Mouse (Mus musculus): ENCODE measurements around the gene Clec2l.
A peak's percentile ranks its signal among the peaks of the same experiment; 100 is the strongest.

Clec2l gene

DNA sequence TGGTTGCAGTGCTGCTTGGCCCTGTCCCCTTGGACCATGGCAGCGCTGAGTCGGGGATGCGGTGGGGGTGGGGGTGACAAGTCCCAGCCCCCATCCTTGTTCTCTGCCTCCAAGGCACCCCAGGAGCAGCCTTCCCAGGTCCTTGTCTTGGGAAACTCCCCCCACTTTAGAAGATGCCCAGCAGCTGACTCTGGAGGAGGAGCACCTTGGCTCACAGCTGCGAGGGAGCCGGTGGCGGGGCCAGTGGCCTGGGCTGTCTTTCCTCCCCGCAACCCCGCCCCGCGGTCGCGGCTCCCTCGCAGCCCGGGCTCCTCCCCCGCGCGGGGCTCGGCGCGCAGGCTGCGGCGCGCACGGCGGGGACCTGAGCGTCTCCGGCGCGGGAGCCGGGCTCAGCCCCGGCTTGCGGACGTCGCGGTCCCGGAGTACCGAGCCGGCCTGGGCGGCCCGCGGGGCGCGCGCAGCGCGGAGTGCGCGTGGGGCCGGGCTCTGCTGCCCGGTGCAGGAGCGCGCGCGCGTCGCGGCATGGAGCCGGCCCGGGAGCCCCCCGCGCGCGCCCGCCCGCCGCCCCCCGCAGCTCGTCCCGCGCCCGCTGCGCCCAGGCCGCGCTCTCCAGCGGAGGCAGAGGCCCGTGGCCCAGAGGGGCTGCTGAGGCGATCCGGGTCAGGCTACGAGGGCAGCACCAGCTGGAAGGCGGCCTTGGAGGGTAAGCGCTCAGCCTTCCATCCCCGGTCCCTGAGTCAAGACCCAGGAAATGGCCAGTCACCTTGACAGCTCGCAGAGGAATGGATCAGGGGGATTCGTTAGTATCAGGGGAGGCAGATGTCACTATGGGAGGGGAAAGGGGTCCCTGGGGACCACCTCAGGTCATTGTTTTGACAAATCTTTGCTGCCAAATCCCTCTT, at the start of gene Clec2l:
TSS of gene Clec2l (plus strand) at position 356 of the 902 bp plus-strand sequence.
- DNase-seq (ENCODE audit: low read depth in 1 of 2, low spot score in 2 of 2), result no peak

- no peak for DNase-seq (ENCODE audit: low read depth in 1 of 2, low spot score in 2 of 2)
These were observed 40.5 kb upstream of the Clec2l start for GRCm38 (mm10) chr6:38622406-38622805.

DNA sequence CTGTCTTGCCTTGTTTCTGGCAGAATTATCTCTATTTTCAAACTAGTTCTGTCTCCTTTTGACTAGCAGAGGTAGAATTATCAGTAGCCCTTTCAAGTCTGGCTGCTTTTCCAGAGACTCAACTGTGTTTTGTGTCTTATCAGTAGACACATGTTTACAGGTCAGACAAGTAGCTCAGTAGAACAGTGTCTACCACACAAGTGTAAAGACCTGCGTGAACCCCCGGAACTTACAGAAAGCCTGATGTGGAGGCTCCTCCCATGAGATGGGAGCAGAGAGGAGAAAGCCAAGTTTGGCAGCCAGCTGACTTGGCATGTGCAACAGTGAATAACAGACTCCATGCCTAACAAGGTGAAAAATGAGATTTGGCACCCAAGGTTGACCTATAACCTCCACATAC, 39.4 kb upstream of the Clec2l start:
- DNase-seq (ENCODE audit: low read depth in 1 of 2, low spot score in 2 of 2), result no peak

- no peak for DNase-seq (ENCODE audit: low read depth in 1 of 2, low spot score in 2 of 2)
These were observed 38.4 kb upstream of the Clec2l start for GRCm38 (mm10) chr6:38624439-38624838.

GRCm38 (mm10) chr6:38626086-38626485, 36.8 kb upstream of the Clec2l start:
- no peak for DNase-seq (ENCODE audit: low read depth in 1 of 2, low spot score in 2 of 2)

DNA sequence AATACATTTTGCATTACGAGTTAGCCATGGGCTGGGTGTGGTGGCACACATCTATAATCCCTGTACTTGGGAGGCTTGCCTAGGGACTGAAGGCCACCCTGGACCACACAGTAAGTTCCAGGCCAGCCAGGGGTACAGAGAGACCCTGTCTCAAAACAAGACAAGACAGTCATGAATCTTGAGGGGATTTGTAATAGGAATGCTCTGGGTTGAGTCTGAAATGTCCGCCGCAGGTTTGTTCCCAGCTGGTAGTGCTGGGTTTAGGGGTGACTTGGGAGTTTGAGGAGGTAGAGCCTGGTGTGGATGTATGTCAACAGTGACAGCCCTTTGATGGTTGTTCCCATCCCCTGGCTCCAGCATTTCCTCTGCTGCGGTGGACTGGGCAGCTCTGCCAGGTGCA, 35.8 kb upstream of the Clec2l start:
- DNase-seq (ENCODE audit: low read depth in 1 of 2, low spot score in 2 of 2), result no peak

DNA sequence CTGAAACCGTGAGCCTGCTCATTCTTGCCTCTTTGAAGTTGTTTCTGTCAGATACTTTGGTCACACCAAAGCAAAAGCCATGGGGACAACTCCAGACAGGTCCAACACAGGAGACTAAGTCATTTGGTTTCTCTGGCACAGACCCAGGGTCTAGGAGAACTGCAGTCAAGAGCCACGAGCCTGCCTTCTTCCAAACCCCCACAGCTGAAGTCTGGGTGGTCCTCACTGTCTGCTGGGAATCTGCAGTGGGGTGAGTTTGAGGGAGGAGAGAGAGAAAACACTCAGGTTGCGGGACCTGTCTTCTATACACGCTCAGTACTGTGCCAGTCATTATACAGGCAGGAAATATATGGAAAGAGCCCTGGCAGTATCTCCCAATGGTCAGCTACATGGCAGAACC, 35.4 kb upstream of the Clec2l start:
- no peak for DNase-seq (ENCODE audit: low read depth in 1 of 2, low spot score in 2 of 2)

DNA sequence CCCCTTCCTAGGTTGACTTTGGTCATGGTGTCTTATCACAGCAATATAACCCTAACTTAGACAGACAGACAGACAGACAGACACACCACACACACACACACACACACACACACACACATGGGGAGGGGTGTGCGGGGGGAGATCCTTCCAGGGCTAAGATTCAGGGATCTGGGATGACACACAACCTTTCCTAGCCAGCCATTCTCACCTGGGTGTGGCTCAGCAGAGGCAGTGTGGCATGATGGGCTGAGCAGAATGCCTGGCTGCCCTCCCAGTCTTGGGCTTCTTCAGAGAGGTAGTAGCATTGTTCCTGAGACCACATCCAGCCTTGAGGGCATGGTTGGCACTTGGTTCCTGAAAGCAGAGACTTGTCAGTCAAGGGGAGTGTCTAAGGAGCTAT, 33.3 kb upstream of the Clec2l start:
- DNase-seq (ENCODE audit: low read depth in 1 of 2, low spot score in 2 of 2), result no peak

GRCm38 (mm10) chr6:38632826-38633225, 30.0 kb upstream of the Clec2l start:
- no peak for DNase-seq (ENCODE audit: low read depth in 1 of 2, low spot score in 2 of 2)

GRCm38 (mm10) chr6:38634461-38634860, 28.4 kb upstream of the Clec2l start:
- no peak for DNase-seq (ENCODE audit: low read depth in 1 of 2, low spot score in 2 of 2)

DNA sequence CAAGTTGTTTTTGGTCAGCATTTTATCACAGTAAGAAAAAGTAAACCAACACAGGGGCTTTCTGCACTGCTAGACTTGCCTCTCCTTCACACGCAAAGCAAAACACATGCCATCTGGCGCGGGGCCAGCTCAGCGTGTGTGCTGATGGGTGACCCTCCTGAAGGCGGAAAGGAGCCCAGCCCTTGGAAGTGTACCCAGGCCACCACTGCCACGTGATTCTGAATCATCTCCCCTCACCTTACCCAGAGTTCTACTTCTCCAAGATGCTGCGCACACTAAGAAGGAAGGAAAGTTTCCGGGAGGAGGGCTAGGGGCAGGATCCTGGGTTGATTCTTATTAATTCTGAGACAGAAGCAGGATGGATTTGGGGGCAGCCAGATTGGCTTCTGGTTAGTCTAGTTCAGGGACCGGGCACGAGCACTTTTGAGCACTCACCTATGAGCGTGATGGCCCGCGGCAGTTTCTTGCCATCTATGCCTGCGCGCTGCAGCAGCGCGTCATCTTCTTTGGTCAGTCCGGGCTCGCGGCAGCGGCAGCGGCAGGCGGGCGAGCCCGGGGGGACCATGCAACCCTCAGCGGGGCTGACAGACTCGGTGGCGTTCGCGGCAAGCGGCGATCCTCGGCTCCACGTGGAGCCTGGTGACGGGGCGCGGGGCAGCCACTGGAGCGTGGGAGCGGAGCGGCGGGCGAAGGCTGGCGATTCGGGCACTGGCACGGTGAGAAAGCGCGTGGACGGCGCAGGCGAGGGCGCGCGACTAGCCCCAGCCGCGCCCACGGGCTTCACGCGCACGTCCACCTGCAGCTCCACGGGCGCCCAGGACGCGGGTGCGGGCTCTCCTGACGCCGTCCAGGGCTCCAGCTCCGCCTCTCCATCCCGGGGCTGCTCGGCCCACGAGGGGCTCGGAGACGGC, 26.7 kb upstream of the Clec2l start:
- DNase-seq (ENCODE audit: low read depth in 1 of 2, low spot score in 2 of 2), result no peak

DNA sequence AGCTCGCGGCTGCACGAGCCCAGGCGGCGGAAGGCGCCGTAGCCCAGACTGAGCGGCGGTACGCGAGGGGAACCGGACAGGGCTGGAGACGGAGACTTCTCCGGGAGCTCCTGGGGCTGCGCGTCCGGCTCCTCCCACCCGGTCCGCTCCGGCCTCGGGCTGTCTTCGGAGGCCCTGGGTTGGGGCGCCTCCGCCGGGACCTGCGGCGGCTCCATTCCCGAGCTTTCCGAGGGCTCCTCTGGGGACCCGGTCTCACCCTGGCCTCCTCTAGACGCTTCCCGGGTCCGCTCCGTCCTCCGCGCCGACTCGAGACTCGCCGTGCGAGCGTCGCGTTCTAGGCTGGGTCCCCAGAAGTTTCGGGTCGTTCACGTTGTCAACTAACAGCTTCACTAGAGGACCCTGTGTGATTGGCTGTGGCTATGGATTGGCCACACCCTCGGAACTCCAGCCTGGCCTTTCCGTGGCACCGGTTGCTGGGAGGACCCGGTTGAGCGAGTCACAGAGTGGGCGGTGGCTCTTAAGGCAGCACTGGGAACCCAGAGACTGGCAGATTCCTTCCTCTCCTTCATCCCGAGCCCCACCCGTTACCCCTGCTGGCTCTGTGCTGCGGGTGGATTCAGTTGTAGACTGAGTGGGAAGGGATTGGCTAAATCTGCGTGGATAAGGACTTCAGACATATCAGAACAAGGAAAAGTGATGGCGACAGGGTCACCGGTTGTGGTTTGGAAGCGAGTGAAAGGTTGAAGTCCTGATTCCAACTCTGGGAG, 25.8 kb upstream of the Clec2l start, which contains the start of gene Klrg2:
TSS of gene Klrg2 (minus strand) at position 391 of the 767 bp plus-strand sequence.
- no peak for DNase-seq (ENCODE audit: low read depth in 1 of 2, low spot score in 2 of 2)

GRCm38 (mm10) chr6:38640401-38640800, 22.5 kb upstream of the Clec2l start:
- DNase-seq (ENCODE audit: low read depth in 1 of 2, low spot score in 2 of 2), result no peak

DNA sequence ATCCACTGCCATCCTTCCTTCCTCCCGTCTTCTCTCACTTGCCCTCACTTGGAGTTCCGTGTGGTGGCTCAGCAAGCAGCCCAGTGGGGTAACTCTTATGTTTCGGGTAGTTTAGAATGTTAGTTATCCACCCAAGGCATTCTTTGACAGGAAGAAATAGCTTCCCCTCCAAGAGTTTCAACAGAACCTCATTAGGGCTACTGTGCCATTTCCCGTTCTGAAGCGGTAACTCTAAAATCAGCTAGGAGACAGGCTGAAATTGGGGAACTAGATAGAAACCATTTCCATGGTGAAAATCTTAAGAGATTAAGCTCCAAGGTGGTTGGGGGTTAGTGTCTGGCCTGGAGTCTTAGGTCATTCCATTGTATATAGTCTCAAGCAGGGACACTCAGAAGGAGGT, 21.6 kb upstream of the Clec2l start:
- peak in 1 of 2 experiments; percentile 20 for DNase-seq (ENCODE audit: low read depth in 1 of 2, low spot score in 2 of 2)

DNA sequence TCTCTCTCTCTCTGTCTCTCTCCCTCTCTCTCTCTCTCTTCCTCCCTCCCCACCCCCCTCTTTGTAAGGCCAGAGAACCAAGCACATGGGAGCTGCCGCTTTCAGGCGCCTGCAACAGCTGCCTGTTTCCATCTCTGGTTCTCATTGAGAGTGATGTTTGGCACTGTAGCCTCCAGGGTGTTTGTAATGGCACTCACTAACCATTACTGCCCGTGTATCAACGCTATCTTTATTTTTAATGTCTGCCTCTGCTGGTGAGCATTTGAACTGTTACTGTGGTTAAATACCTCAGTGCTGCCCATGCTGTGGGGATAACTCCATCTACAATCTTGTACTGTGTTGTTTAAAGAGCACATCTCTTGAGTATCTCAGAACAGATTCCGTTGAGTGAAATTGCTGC, 21.2 kb upstream of the Clec2l start:
- DNase-seq (ENCODE audit: low read depth in 1 of 2, low spot score in 2 of 2), result no peak

DNA sequence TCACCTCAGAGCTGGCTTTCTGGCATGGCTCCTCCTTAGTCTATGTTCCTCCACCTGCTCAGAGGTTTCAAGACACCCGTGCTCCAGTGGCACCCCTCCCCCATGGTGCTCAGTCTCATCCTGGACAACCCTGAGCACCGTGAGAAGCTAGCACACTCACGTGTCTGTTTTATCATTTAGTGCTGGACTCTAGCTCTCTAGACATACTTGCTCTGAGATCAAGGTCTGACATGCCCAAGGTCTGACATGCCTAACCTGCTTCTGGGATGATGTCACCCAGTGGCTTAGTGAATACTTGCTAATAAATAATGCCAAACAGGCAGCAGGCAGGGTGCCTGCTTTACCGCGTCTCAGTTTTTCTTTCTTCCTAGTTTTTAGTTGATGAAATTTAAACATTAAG, 20.3 kb upstream of the Clec2l start:
- DNase-seq (ENCODE audit: low read depth in 1 of 2, low spot score in 2 of 2), result no peak

GRCm38 (mm10) chr6:38643039-38643438, 19.8 kb upstream of the Clec2l start:
- DNase-seq (ENCODE audit: low read depth in 1 of 2, low spot score in 2 of 2), result no peak

GRCm38 (mm10) chr6:38649545-38649944, 13.3 kb upstream of the Clec2l start:
- DNase-seq (ENCODE audit: low read depth in 1 of 2, low spot score in 2 of 2), result no peak

- DNase-seq (ENCODE audit: low read depth in 1 of 2, low spot score in 2 of 2), result peak; percentile 26 to 43
These were observed 12.5 kb upstream of the Clec2l start for GRCm38 (mm10) chr6:38650263-38650937.

- DNase-seq (ENCODE audit: low read depth in 1 of 2, low spot score in 2 of 2), result no peak
These were observed 1.2 kb upstream of the Clec2l start for GRCm38 (mm10) chr6:38661626-38662025.

DNA sequence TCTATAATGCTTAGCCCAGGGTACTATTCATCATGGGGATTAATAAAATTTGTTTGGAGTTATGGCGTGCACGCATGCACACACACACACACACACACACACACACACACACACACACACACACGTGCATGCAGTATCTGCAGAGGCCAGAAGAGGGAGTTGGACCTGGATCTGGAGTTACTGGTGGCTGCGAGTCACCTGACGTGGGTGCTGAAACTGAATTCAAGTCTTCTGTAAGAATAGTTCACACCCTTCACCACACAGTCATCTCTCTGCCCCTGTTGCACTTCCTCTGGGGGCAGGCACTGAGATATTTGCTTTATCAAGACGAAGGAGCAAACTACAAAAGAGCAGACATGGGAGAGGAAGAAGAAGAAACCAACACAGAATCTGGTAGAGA, 6.7 kb downstream of the Clec2l start:
- no peak for DNase-seq (ENCODE audit: low read depth in 1 of 2, low spot score in 2 of 2)

All from monocyte, adult 2 months (primary cell).